Mouse (Mus musculus) spleen, postnatal 14 days (tissue): ENCODE results near the gene Fam83d.

ENCODE experiments used
- DNase-seq, 2 experiments: peaks; one replicate each; pipeline ENCODE4 v3.0.0; 2021 to 2022; ENCODE audit warnings: low spot score in 2 of 2

Fam83d gene

DNA sequence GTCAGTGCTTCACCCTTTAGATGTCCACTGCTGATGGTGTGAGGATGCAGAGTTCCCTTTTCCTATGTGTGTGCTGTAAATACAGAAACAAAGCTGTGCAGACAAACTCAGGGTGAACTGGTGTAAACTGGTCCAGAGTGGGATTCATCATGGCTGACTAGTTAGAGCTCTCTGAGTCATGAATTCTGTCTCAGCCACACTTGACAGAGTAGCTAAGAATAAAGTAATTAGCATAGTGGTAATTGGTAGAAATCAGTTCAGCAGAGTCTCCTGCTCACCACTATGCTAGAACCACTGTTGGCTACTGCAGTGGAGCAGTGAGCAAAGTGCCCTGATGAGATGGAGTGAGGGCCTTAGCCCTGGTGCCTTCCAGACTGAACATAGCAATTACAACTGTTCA is 47.8 kb downstream of the Fam83d start:
- no peak for DNase-seq

DNA sequence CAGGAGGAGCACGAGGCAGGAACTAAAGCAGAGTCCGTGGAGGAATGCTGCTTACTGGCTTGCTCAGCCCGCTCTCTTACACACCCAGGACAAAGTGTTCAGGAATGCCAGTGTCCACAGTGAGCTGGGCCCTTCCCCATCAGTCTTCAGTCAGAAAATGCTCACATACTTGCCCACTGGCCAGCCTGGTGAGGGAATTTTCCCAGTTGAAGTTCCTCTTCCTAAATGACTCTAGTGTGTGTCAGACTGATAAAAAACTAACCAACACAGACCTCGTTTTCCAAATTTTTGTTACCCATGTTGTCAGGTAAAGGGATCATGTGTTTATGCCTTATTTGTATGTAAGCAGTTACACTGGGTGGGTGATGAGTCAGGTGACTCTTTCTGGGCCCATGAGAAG is 48.3 kb downstream of the Fam83d start:
- DNase-seq: no peak

DNA sequence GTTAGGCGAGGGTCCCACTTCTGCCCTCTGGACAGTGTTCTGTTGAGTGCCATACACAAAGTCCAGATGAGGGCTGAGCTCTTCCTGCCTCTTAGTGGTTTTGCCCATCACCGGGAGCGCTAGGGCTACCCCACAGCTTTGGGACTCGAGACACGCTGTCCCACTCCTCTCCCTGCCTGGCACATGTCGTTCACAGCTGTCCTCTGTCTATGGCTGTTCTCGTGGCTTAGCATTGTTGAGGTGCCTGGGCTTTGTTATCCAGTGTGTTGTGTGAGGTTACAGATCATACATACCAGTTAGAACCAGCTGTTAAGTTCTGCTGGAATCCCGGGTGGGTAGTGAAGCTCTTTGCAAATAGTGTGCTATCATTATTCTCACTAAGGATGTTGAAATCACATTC is 49.8 kb downstream of the Fam83d start:
- DNase-seq: no peak

DNA sequence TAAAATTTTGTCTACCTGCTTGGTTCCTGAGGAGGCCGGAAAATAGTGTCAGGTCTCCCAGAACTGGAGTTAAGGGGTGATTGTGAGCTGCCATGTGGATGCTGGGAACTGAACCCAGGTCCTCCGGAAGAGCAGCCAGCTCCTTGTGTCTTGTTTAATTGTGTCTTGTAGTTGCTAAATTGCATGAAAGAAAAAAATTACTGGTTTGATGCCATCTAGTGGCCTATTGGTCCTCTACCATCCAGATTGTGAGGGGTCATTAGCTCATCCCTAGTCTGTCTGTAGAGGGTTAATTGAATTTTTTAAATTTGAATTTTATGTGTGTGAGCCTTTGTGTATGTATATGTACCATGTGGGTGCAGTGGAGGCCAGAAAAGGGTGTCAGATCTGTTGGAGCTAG is 60.2 kb downstream of the Fam83d start:
- no peak for DNase-seq

DNA sequence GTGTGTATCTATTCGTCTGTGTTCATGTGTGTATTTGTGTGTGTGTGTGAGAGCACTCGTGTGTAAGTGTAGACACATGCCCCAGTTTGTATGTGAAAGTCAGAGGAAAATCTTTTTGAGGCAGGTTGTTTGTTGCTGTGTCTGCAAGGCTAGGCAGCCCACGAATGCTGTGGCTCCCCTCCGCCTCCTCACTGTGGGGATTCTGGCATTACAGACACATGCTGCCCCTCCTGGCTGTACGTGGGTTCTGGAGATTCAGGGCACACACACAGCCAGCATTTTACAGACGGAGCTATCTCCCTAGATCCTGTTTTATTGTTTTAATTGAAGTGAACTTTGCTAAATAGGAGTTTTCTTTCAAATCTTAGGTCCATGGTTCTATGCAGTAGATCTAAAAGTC is 61.9 kb downstream of the Fam83d start:
- no peak for DNase-seq

DNA sequence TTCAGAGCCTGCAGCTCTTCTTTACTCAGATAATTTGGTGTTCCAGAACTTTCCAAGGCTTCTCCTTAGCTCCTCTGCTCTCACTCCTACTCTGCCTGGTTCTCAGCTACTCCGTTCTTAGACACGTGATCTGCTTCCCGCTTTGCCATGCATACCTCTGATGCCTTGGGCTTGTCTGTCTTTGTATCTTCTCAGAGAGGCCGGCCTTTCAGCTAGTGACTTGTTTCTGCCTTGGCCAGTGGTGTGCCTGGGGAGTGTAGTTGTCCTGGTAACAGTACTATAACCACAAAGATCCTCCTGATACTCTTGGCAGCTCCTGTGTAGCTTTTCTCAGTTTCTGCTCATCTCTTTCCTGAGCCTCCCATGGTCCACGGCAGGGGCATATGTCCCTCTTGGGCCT is 65.3 kb downstream of the Fam83d start:
- DNase-seq: no peak

DNA sequence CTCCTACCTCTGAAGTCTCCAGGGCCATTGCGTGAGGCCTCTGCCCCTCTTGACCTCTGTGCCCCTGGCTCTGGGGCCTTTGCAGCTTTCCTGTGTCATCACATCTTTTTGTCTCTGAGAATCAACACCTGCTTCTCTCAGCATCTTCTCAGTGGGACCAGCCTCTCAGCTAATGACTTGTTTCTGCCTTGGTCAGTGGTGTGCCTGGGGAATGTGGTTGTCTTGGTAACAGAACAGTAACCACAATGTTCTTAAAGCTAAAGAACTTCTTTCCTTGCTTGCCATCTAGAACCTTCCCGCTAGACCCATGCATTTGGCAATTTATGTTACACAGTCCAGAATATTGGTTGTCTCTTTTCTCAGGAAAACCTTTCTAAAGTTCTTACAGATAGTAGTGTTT is 65.8 kb downstream of the Fam83d start:
- DNase-seq: no peak
